Mouse (Mus musculus) retina, postnatal 1 day (tissue): ENCODE results near the gene Clta.

Source experiments
- DNase-seq: peaks from one replicate; pipeline ENCODE4 v3.0.0-alpha.2; 2012

Clta gene

GRCm38 (mm10) chr4:44078358-44078933, 74.2 kb downstream of the Clta start:
- no peak for DNase-seq
